Mouse (Mus musculus) heart, adult 18-20 months (tissue): ENCODE data around the gene Mybpc3. TPM values are rescaled to one million over a fixed set of nuclear protein-coding genes. Genes with fewer than 3 reads are reported as not detected.
"Not testable (repeated sequence)": the region's sequence is repeated elsewhere in the genome, so short reads cannot be mapped to it uniquely, and the experiment has no call there.

Source experiments
- DNase-seq, 2 experiments: peaks; one replicate each; pipeline ENCODE4 v3.0.0; 2021 to 2022; ENCODE audit warnings: mixed read lengths in 1 of 2
- total RNA-seq, 2 experiments: library from RNA; stranded (reverse); gene quantifications; 2 replicates each; pipeline ENCODE4 v1.2.3; 2021

Gene Mybpc3
- total RNA-seq, 2 experiments from 2014 or later = 1,572 to 1,905 TPM

GRCm38 (mm10) chr2:91087453-91087852 is 30.5 kb upstream of the Mybpc3 start:
- DNase-seq = no peak

DNA sequence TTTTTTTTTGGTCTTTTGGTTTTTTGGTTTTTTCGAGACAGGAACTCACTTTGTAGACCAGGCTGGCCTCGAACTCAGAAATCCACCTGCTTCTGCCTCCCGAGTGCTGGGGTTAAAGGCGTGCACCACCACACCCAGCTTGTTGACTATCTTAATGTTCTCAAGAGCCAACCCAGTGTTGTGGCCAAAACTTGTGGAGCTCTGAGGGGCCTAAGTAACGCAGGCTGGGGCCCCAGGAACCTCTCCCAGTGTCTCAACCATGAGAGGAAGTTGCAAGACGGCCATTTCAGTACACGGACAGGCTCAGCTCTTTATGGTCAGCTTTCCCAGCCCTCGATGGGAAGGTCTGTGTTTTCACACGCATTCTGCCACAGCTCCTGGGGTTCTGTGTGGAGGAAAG is 29.0 kb upstream of the Mybpc3 start:
- no peak for DNase-seq

- no peak for DNase-seq
Observed at GRCm38 (mm10) chr2:91090208-91090607, 27.7 kb upstream of the Mybpc3 start.

DNA sequence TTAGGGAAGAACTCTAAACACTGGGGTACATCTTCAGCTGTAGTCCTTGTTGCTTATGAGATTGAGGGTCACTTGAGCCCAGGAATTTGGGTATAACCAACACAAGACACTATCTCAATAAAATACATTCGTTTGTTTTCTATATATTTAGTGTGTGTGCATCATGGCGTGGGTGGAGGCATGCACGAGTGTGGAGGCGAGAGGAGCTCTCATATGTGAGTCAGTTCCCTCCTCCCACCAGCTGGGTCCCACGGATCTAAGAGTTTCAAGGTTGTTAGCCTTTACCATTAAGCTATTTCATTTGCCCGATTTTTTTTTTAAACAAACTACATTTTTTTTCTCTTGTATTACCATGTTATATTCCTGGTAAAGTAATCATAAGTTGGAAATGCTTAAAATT is 27.1 kb upstream of the Mybpc3 start:
- DNase-seq = no peak

- DNase-seq = peak in 1 of 2 experiments; percentile 78
Observed at GRCm38 (mm10) chr2:91096524-91096923, 21.4 kb upstream of the Mybpc3 start.

DNA sequence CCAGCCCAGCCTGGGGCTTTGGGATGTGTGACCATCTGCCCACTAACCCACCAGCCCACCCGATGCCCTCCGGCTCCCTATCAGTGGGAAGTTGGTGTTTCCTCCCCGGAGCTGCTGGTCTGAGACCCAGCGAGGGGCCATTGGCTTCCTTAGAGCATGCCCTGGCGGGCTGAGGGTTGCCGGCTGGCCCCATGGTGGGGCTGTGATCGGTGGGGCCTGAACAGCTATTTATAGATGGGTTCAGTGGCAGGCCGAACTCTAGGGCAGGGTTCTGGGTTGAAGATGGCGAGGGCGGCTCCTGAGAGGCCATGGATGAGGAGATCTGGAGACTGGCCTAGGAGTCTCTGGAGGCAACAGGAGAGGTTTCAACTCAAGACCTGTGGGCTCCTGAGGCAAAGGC is 20.9 kb upstream of the Mybpc3 start:
- no peak for DNase-seq

DNA sequence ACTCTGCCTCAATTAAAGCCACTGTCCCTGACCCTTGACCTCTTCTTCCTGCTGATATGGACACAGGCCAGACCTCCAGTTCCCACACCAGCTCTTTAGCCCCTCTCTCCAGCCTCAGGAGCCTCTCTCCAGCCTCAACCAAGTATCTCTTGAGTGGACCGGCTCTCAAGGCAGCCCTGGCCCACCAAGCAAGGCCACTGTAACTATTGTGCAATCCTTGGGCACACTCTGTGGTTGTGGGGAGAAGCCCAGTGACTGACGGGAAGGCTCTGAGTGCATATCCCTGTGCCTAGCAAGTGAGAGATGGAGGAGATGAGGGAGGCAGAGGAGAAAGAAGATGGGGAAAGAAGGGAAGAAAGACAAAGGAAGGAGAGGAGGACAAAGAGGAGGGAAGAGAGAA is 19.8 kb upstream of the Mybpc3 start:
- DNase-seq = no peak

DNA sequence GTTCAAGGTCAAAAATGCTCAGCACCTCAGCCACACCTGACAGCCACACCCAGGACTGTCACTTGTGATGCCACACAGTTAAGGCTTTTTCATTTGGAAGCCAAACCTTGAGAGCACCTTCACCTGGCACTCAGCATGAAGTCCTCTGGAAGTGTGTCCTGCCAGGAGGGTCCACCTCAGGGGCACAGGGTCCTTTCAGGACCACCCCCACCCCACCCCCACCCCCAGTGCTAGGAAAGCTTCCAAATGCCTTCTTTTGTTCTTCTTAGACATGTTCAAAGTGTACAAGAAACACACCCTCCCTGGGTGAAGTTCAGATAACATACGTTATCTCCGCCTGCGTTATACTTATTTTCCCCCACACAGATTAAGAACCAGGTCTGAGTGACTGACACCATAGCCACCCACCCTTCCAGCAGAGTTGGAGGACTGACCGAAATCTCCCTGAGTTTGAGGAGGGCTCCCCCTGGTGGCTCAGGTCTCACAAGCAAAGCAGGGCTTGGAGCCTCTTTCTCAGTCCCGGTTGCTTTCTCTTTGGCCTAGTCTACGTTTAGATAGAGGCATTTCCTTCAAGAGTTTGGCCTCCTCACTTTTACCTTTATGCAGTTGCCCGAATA is 16.7 kb upstream of the Mybpc3 start:
- DNase-seq = peak; percentile 89 to 97

GRCm38 (mm10) chr2:91108156-91108555 is 9.8 kb upstream of the Mybpc3 start:
- DNase-seq = no peak

GRCm38 (mm10) chr2:91109241-91109640 is 8.7 kb upstream of the Mybpc3 start:
- DNase-seq = no peak

- no peak for DNase-seq
Observed at GRCm38 (mm10) chr2:91109807-91110385, 8.0 kb upstream of the Mybpc3 start.

GRCm38 (mm10) chr2:91110429-91110828 is 7.5 kb upstream of the Mybpc3 start:
- DNase-seq = no peak

DNA sequence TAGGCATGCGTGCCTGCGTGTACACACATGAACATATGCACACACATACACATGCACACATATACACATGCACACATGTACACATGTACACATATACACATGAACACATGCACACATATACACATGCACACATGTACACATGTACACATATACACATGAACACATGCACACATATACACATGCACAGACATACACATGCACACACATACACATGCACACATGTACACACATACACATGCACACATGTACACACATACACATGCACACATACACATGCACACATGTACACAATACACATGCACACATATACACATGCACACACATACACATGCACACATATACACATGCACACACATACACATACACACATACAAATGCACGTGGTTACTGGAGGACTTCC is 6.1 kb upstream of the Mybpc3 start:
- DNase-seq = not testable (repeated sequence)

GRCm38 (mm10) chr2:91112491-91112890 is 5.5 kb upstream of the Mybpc3 start:
- DNase-seq = no peak

GRCm38 (mm10) chr2:91113334-91113733 is 4.6 kb upstream of the Mybpc3 start:
- DNase-seq = no peak

DNA sequence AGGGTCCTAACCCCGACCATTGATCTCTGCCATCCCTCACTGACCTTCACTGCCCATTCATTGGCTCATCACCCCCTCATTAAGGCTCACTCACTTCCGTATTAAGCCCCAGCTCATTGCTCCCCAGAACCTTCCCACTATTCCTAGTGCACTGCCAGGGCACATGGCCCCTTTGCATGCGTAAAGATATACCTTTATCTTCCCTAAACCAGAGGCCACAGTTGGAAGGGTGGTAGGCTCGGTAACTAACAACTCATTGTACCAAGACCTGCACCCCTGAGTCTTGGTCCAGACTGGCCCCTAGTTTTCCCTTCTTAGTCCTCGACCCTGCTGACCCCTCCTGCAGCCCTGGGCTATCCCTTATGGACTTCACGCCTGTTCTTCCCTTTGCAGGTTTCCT is 4.1 kb upstream of the Mybpc3 start:
- DNase-seq = no peak

- peak; percentile 94 to 99 for DNase-seq
Observed at GRCm38 (mm10) chr2:91114781-91115577, 3.0 kb upstream of the Mybpc3 start.

- no peak for DNase-seq
Observed at GRCm38 (mm10) chr2:91115578-91115970, 2.4 kb upstream of the Mybpc3 start.

DNA sequence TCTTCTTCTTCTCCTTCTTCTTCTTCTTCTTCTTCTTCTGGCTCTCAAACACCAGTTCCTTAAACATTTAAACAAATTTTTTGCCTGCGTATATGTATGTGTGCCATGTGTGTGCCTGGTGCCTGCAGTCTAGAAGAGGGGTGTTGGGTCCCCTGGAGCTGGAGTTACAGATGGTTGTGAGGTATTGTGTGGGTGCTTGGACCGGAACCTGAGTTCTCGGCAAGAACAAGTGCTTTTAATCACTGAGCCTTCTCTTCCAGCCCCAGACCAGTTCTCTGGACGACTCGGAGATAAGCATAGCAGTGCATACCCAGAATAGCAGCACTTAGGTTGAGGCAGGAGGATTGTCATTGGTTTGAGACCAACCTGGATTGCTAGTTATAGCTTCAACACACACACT is 1.1 kb upstream of the Mybpc3 start:
- no peak for DNase-seq

DNA sequence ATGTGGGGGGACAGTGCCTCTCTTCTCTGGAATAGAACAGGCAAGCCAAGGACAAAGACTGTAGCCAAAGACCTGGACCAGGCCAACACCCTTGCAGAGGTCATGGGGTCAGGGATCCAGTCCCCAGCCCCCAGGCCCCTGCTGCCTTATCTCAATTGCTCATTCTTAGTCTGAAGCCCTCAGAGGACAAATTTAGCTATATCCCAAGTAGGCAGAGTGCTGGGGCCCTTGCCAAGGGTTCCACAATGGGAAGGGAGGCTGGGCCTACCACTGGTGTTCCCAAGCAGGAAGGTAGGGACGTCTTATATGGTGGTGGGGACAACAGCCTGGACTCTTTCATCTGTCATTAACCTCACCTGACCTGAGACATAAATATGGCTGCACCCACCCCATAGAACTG is 703 bp downstream of the Mybpc3 start:
- peak; percentile 80 to 87 for DNase-seq

GRCm38 (mm10) chr2:91119061-91119460 is 1.1 kb downstream of the Mybpc3 start:
- DNase-seq = no peak

DNA sequence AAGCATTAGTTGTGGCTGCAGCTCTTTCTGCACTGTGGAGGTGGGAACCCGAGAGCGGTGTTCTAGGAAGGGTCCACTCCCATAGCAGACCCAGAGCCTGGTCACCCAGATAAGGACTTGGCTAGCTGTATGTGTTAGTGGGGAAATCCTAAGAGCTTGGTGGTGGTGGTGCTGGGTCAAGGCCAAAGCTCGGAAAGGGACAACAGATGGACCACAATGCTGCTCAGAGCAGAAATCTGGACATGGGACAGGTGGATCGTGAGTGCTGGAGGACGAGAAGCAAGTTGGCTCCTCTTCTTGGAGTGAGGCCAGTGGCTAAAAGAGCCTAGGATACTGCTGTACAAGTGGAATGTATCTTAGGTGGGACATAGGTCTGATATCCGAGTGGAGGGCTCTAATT is 1.6 kb downstream of the Mybpc3 start:
- no peak for DNase-seq

DNA sequence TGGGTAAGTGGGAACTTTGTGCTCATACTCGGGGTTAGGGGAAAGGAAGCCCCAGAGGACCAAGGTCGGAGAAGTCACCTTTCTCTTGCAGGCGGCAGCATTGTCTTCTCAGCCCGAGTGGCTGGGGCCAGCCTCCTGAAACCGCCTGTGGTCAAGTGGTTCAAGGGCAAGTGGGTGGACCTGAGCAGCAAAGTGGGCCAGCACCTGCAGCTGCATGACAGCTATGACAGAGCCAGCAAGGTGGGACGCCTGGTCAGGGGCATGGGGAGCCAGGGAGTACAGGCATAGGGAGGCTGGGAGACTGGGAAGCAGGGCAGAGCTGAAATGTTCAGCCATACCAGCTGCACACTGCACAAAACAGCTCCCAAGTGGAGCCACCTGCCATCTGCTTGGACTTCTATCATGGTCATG is 2.3 kb downstream of the Mybpc3 start:
- no peak for DNase-seq

DNA sequence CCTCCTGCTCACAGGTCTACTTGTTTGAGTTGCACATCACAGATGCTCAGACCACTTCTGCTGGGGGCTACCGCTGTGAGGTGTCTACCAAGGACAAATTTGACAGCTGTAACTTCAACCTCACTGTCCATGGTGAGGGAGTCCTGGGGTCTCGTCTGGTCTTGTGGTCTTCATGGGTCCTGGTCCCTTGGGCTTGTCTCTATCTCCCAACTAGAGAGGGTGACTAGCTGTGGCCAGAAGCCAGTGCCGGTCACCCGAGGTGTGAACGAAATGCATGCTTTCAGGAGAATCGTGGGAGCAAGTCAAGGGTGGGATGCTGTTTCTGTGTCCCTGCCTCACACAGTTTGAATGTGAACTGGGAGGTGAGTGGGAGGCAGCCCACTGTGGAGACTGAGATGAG is 3.1 kb downstream of the Mybpc3 start:
- DNase-seq = no peak
